Mouse (Mus musculus) macrophage (primary cell): ENCODE results near the gene Magoh. TPM values are rescaled to one million over a fixed set of nuclear protein-coding genes. Genes with fewer than 3 reads are reported as not detected.

ENCODE experiments used
- H3K27ac ChIP-seq: fragments of 350-480 bp; formaldehyde crosslinking; 2 replicates; pipeline ENCODE4 v1.9.0; 2021
- H3K36me3 ChIP-seq: fragments of 350-480 bp; formaldehyde crosslinking; 2 replicates; pipeline ENCODE4 v1.9.0; 2021; ENCODE audit errors: inconsistent target
- H3K4me3 ChIP-seq: fragments of 350-480 bp; formaldehyde crosslinking; 2 replicates; pipeline ENCODE4 v1.9.0; 2021; ENCODE audit errors: inconsistent target
- H3K79me2 ChIP-seq: fragments of 350-480 bp; formaldehyde crosslinking; 2 replicates; pipeline ENCODE4 v1.9.0; 2021; ENCODE audit errors: inconsistent target
- WGBS: methylation state at CpG from one replicate; pipeline ENCODE4 v1.1.7; 2026; ENCODE audit warnings: inconsistent platforms; ENCODE audit not compliant: missing documents; 5-methylcytosine and 5-hydroxymethylcytosine counted together
- polyA plus RNA-seq: library from polyadenylated mRNA; stranded (reverse); fragments of 250-400 nt; gene quantifications from 3 replicates; pipeline ENCODE4 v1.2.4, GENCODE M21; 2018; ENCODE audit warnings: inconsistent platforms

The Magoh gene
- polyA plus RNA-seq, 1 experiment from 2014 or later = 66.1 TPM

DNA sequence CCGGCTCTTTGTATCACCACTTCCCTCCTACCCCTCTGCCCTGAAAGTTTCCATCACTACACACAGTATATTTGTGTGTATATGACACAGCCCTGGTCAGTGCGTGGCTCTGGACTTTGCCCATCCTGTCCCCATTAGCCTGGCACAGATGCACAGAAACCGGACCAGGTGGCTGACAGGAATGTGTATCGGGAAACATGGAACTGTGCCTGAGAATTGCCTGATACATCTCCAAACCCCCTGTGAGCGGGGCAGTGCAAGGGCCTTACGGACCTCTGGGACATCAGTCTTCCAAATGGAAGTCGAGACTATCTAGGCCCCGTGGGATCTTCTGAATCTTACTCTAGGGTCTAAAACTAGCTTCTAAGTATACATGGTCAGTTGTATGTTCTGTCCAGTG, 26.2 kb upstream of the Magoh start:
- Histone ChIP-seq H3K4me3 (no peak overlapping the region), H3K79me2 (no peaks in the 10 kb centered on the region), H3K36me3 (no peaks in the 10 kb centered on the region), H3K27ac (no peak overlapping the region)
- WGBS = 98% methylated on average over 8 of the region's 8 CpGs

- Histone ChIP-seq H3K27ac (no peak overlapping the region), H3K79me2 (no peaks in the 10 kb centered on the region), H3K36me3 (no peaks in the 10 kb centered on the region), H3K4me3 (no peak overlapping the region)
- 94% methylated on average over 7 of the region's 7 CpGs for WGBS
Measured at GRCm38 (mm10) chr4:107853836-107854235, 25.7 kb upstream of the Magoh start.

DNA sequence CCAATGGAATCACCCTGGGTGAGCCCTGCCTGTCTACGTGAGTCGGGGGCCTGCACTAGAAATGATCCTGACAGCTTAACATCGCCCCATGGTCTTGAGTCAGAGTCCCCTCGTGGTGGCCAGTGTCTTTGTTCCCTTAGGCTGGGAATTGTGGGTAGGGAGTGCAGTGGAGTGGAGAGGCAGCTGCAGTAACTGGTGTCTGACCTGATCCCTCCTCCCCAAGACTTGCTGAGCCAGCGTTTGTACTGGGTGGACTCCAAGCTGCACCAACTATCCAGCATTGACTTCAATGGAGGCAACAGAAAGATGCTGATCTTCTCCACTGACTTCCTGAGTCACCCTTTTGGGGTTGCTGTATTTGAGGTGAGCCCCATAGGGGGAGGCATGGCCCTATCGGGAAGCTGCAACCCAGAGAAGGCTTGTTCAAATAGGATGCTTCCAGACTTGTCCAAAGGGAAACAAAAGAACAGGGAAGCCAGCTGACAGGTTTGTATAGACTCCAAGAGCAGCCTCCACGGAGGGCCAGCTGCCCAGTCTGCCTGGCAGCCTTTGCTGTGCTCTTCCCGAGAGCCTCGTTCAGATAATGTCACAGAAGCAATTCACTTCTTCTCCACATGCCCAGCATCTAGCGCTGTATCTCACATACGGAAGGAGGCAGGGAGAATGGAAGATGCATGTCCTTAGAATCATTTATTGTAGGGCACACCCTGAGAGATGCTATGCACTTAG, 22.4 kb upstream of the Magoh start:
- WGBS = 91% methylated on average over 11 of the region's 11 CpGs
- Histone ChIP-seq H3K27ac (no peak overlapping the region), H3K79me2 (no peaks in the 10 kb centered on the region), H3K36me3 (no peaks in the 10 kb centered on the region), H3K4me3 (no peak overlapping the region)

GRCm38 (mm10) chr4:107858995-107859394, 20.6 kb upstream of the Magoh start:
- H3K79me2 ChIP-seq = no peaks in the 10 kb centered on the region
- WGBS = 91% methylated on average over 6 of the region's 7 CpGs
- no peak overlapping the region for H3K4me3 ChIP-seq
- no peaks in the 10 kb centered on the region for H3K36me3 ChIP-seq
- no peak overlapping the region for H3K27ac ChIP-seq

DNA sequence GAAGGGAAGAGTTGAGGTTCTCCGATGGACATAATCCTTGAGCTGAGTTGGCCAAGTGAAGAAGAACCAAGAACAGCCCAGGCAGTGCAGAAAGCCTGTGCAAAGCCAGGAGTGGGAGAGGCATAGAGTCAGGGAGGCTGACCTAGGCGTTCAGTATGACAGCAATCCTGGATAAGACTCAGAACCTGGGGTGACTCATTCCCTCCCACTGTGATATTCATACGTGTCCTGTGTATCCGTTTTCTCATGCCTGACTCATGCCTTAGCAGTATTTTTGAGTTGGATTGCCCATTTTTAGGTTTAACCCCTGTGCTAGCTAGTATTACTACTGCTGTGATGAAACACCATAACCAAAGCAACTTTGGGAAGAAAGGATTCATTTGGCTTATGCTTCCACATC, 14.7 kb upstream of the Magoh start:
- no peak overlapping the region for H3K27ac ChIP-seq
- WGBS = 90% methylated on average over 4 of the region's 4 CpGs
- no peaks in the 10 kb centered on the region for H3K79me2 ChIP-seq
- no peaks in the 10 kb centered on the region for H3K36me3 ChIP-seq
- no peak overlapping the region for H3K4me3 ChIP-seq

DNA sequence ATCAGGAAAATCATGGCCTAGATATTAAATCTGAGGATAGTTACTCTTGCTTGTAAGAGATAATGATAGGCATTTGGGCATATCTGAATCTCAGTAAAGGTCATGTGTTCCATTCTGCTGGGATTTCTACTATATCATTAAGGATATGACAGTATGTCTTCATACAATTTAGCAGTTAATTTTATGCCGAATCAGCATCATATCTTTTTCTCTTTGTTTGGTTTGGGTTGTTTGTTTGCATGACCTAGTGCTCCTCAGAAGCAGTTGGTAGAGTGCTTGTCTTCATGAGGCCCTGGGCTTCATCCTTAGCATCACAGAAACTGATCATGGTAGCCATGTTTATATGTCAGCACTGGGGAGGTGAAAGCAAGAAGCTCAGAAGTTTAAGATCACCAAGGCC, 2.1 kb downstream of the Magoh start:
- no peak overlapping the region for H3K4me3 ChIP-seq
- H3K79me2 ChIP-seq = peaks cover 29% of the 10 kb centered on the region
- peaks cover 38% of the 10 kb centered on the region for H3K36me3 ChIP-seq
- WGBS = 100% methylated on average over 1 of the region's 1 CpGs
- H3K27ac ChIP-seq = no peak overlapping the region

- WGBS = 91% methylated on average over 7 of the region's 7 CpGs
- Histone ChIP-seq H3K27ac (no peak overlapping the region), H3K4me3 (no peak overlapping the region), H3K79me2 (peaks cover 12% of the 10 kb centered on the region; the same call in 1 of the 2 replicates), H3K36me3 (peaks cover 42% of the 10 kb centered on the region)
Measured at GRCm38 (mm10) chr4:107886371-107886770, 6.8 kb downstream of the Magoh start.

- H3K4me3 ChIP-seq = peak overlapping the region; percentile 66
- peak overlapping the region; percentile 34 for H3K27ac ChIP-seq
- H3K79me2 ChIP-seq = no peaks in the 10 kb centered on the region
- peaks cover 20% of the 10 kb centered on the region for H3K36me3 ChIP-seq
- WGBS = 0% methylated on average over 12 of the region's 12 CpGs
Measured at GRCm38 (mm10) chr4:107889385-107889730, 9.8 kb downstream of the Magoh start.

DNA sequence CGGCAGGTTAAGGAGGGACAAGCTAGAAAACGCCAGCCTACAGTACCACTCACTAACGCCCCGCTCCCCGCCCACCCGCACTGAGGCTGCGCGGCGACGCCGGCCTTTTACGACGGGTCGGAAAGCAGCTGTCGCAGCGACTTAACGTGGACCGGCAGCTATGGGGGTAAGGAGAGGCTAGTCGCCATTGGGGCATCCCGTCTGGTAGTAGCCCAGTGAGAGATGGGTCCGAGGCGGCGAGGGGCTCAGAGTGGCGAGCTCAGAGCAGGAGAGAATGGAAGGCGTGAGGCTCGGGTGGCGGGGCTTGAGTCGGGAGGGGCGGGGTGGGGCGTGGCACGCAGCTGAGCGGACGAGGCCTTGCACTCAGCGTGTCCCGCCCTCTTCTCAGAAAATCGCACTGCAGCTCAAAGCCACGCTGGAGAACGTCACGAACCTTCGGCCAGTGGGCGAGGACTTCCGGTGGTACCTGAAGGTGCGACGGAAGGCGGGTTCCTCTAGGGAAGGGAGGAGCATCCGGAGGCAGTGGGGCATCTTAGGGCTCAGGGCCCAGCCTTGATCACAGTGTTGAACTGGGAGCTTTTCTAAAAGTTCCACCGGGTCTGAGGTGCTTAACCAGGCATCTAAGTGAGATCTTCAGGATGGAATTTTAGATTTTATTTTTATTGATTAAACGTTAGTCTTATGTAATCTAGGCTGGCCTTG, 10.3 kb downstream of the Magoh start, which contains the start of gene 0610037L13Rik:
0610037L13Rik (plus strand) TSS at position 83 of the 702 bp plus-strand sequence.
- Histone ChIP-seq H3K36me3 (peaks cover 22% of the 10 kb centered on the region), H3K79me2 (no peaks in the 10 kb centered on the region), H3K27ac (peak within 1 kb of the TSS; percentile 34), H3K4me3 (peak within 1 kb of the TSS; percentile 66)
- 0% methylated on average over 45 of the region's 48 CpGs for WGBS

DNA sequence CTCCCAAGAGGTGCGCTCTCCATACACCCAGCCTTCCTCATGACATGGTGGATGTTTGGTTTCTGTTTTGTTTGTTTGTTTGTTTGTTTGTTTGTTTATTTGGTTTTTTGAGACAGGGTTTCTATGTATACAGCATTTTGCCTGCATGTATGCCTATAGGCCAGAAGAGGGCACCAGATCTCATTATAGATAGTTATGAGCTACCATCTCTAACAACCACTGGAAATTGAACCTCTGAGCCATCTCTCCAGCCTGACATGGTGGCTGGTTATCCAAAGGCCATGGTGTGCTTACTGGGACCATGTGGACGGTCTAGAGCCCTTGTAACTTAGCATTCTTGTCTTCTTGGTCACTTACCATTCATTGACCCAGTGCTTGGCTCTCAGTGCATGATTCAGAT, 13.1 kb downstream of the Magoh start:
- Histone ChIP-seq H3K27ac (no peak overlapping the region), H3K36me3 (peaks cover 27% of the 10 kb centered on the region), H3K4me3 (no peak overlapping the region), H3K79me2 (no peaks in the 10 kb centered on the region)
- 92% methylated on average over 2 of the region's 2 CpGs for WGBS

- Histone ChIP-seq H3K4me3 (no peak overlapping the region), H3K36me3 (peaks cover 34% of the 10 kb centered on the region), H3K79me2 (no peaks in the 10 kb centered on the region), H3K27ac (no peak overlapping the region)
- WGBS = 90% methylated on average over 5 of the region's 5 CpGs
Measured at GRCm38 (mm10) chr4:107899211-107899927, 19.8 kb downstream of the Magoh start.

GRCm38 (mm10) chr4:107900206-107900605, 20.7 kb downstream of the Magoh start:
- H3K79me2 ChIP-seq = no peaks in the 10 kb centered on the region
- no peak overlapping the region for H3K4me3 ChIP-seq
- WGBS = 94% methylated on average over 3 of the region's 3 CpGs
- H3K27ac ChIP-seq = no peak overlapping the region
- H3K36me3 ChIP-seq = peaks cover 29% of the 10 kb centered on the region

GRCm38 (mm10) chr4:107904252-107904651, 24.7 kb downstream of the Magoh start:
- 83% methylated on average over 10 of the region's 10 CpGs for WGBS
- Histone ChIP-seq H3K79me2 (no peaks in the 10 kb centered on the region), H3K4me3 (no peak overlapping the region), H3K27ac (no peak overlapping the region), H3K36me3 (peaks cover 29% of the 10 kb centered on the region)

GRCm38 (mm10) chr4:107906561-107906960, 27.0 kb downstream of the Magoh start:
- H3K4me3 ChIP-seq = no peak overlapping the region
- no peaks in the 10 kb centered on the region for H3K79me2 ChIP-seq
- H3K27ac ChIP-seq = no peak overlapping the region
- H3K36me3 ChIP-seq = peaks cover 44% of the 10 kb centered on the region
- 78% methylated on average over 9 of the region's 9 CpGs for WGBS

DNA sequence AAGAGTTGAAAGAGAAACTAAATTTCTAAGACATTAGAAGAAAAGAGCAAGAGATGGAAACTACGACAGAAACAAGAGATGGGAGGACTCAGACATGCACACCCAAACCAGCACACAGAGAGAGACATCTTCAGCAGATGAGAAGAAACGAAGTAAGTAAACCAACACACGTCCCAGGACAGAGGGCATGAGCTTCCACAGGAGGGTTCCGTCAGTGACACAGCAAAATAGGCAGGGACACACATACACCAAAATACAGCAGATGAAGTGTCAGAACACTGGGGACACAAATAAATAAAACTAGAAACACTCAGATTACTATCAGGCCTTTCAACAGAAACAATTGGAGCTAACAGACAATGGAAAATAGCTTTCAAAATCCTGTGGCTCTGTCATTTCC, 30.5 kb downstream of the Magoh start:
- peaks cover 54% of the 10 kb centered on the region for H3K36me3 ChIP-seq
- WGBS = 95% methylated on average over 4 of the region's 4 CpGs
- no peak overlapping the region for H3K27ac ChIP-seq
- no peaks in the 10 kb centered on the region for H3K79me2 ChIP-seq
- H3K4me3 ChIP-seq = no peak overlapping the region
